Mouse (Mus musculus) cerebellum, adult 2 months (tissue): Measurements from ENCODE around the gene Sowahd.

Source experiments
- CTCF ChIP-seq: fragments of 200-500 bp; IDR thresholded peaks from 2 replicates; pipeline ENCODE4 v1.5.1; 2011; ENCODE audit warnings: low read depth, mild to moderate bottlenecking, control low read depth, low read length, moderate library complexity, borderline replicate concordance; ENCODE audit not compliant: insufficient read depth
- POLR2A ChIP-seq: fragments of 200-500 bp; IDR thresholded peaks from 2 replicates; pipeline ENCODE4 v1.6.1; 2011; ENCODE audit warnings: low read length, control low read depth, borderline replicate concordance; ENCODE audit not compliant: insufficient read depth

DNA sequence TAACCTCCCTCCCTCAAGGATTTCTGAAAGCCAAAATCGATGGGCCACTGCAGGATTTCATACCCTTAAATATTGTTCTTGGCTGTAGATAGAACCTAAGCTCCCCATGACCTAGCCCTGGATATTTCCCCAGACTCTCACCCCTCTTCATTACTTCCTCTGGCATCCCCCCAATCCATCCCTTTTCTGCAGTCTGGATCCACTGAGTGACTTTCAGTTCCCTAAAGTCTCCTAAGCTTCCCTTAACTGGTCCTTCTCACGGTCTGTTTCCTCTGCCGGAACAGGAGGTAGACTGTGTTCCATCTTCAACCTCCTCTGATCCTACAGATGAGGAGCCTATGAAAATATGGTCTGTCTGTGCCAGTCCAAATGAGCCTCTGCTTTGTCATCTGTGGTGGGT lies 18.7 kb downstream of the Sowahd start:
- TF ChIP-seq CTCF, result no peak
- TF ChIP-seq POLR2A, result no peak
